Mouse (Mus musculus) monocyte, adult 5-6 weeks (primary cell): ENCODE measurements at regions not wholly inside any gene's neighbourhood (a gene's known extent, or its start where the extent isn't known, plus 50 kb on each side); places are given as distances from the start of the nearest gene placed in this dataset.

Source experiments
- ATAC-seq: fragments of 153-309, 156-312 bp; replicated peaks from 2 replicates; pipeline ENCODE4 v1.8.0; 2017; ENCODE audit warnings: mild to moderate bottlenecking; ENCODE audit not compliant: low TSS enrichment, insufficient number of reproducible peaks, severe bottlenecking, poor library complexity, low FRiP score

- ATAC-seq = no peak
These were observed 52.8 kb upstream of the Eci2 start for GRCm38 (mm10) chr13:35079685-35080084.

- no peak for ATAC-seq
These were observed 58.5 kb upstream of the Eci2 start for GRCm38 (mm10) chr13:35085386-35085785.

GRCm38 (mm10) chr13:35087246-35088040 is 60.5 kb upstream of the Eci2 start:
- ATAC-seq = no peak

- no peak for ATAC-seq
These were observed 64.3 kb upstream of the Eci2 start for GRCm38 (mm10) chr13:35091155-35091554.

GRCm38 (mm10) chr13:35119782-35120181 is 92.9 kb upstream of the Eci2 start:
- ATAC-seq = no peak

- ATAC-seq = no peak
These were observed 102.6 kb upstream of the Eci2 start for GRCm38 (mm10) chr13:35129475-35129874.

- ATAC-seq = 0 out of 2 replicates have a peak, but pooled peaks have one; percentile 31
These were observed 104.6 kb upstream of the Eci2 start for GRCm38 (mm10) chr13:35131272-35132185.

- no peak for ATAC-seq
These were observed 124.7 kb upstream of the Eci2 start for GRCm38 (mm10) chr13:35151629-35152028.

- no peak for ATAC-seq
These were observed 132.6 kb upstream of the Eci2 start for GRCm38 (mm10) chr13:35159456-35159855.

GRCm38 (mm10) chr13:35160767-35161166 is 133.9 kb upstream of the Eci2 start:
- no peak for ATAC-seq

GRCm38 (mm10) chr13:35166080-35166479 is 139.2 kb upstream of the Eci2 start:
- ATAC-seq = no peak

GRCm38 (mm10) chr13:35166831-35167541 is 140.1 kb upstream of the Eci2 start:
- no peak for ATAC-seq

- ATAC-seq = no peak
These were observed 144.8 kb upstream of the Eci2 start for GRCm38 (mm10) chr13:35171562-35172254.

- no peak for ATAC-seq
These were observed 146.6 kb upstream of the Eci2 start for GRCm38 (mm10) chr13:35173522-35173921.

GRCm38 (mm10) chr13:35175587-35175986 is 148.7 kb upstream of the Eci2 start:
- no peak for ATAC-seq

- no peak for ATAC-seq
These were observed 150.4 kb upstream of the Eci2 start for GRCm38 (mm10) chr13:35177305-35177704.

- peak; percentile 92 for ATAC-seq
These were observed 162.3 kb upstream of the Eci2 start for GRCm38 (mm10) chr13:35189028-35189711.

- no peak for ATAC-seq
These were observed 175.2 kb upstream of the Eci2 start for GRCm38 (mm10) chr13:35202069-35202468.
